Mouse (Mus musculus) olfactory bulb, adult 2 months (tissue): ENCODE measurements at regions not wholly inside any gene's neighbourhood (a gene's known extent, or its start where the extent isn't known, plus 50 kb on each side); places are given as distances from the start of the nearest gene placed in this dataset.

Experiments
- CTCF ChIP-seq: fragments of 200-500 bp; IDR thresholded peaks from 2 replicates; pipeline ENCODE4 v1.5.1; 2012; ENCODE audit warnings: low read depth, mild to moderate bottlenecking, low read length, moderate library complexity; ENCODE audit not compliant: insufficient read depth
- POLR2A ChIP-seq: fragments of 200-500 bp; IDR thresholded peaks from 2 replicates; pipeline ENCODE4 v1.6.1; 2012; ENCODE audit warnings: mild to moderate bottlenecking, low read depth, low read length, moderate library complexity; ENCODE audit not compliant: insufficient read depth

- no peak for TF ChIP-seq POLR2A
- TF ChIP-seq CTCF: no peak
Observed at GRCm38 (mm10) chr10:37325514-37326167, 186.9 kb upstream of the Marcks start.
